Mouse (Mus musculus) embryonic facial prominence, embryonic 14.5 days (tissue): Measurements from ENCODE around the gene Abcc8. TPM values are rescaled to one million over a fixed set of nuclear protein-coding genes. Genes with fewer than 3 reads are reported as not detected.

Experiments
- ATAC-seq: fragments of 200-750 bp; cut with Nextera tagmentation; 2 replicates; pipeline ENCODE4 v1.8.0; 2017; ENCODE audit warnings: low read depth, moderate number of reproducible peaks, moderate TSS enrichment
- DNase-seq: peaks from one replicate; pipeline ENCODE4 v3.0.0-alpha.2; 2015; ENCODE audit warnings: low spot score
- H3K27ac ChIP-seq: fragments of 300-500 bp; sonication (generic); replicated peaks from 2 replicates; pipeline ENCODE4 v1.5.1; 2014; ENCODE audit warnings: low read depth, mild to moderate bottlenecking, low read length, moderate library complexity
- H3K27me3 ChIP-seq: fragments of 300-500 bp; sonication (generic); replicated peaks from 2 replicates; pipeline ENCODE4 v1.6.1; 2014; ENCODE audit warnings: low read length; ENCODE audit not compliant: control insufficient read depth, insufficient read depth
- H3K36me3 ChIP-seq: fragments of 300-500 bp; sonication (generic); 2 replicates; pipeline ENCODE4 v1.6.1; 2014; ENCODE audit warnings: low read length, mixed read lengths; ENCODE audit not compliant: control insufficient read depth, insufficient read depth
- H3K4me1 ChIP-seq: fragments of 300-500 bp; sonication (generic); 2 replicates; pipeline ENCODE4 v1.6.1; 2014; ENCODE audit warnings: antibody characterized with exemption, low read length; ENCODE audit not compliant: control insufficient read depth, insufficient read depth
- H3K4me2 ChIP-seq: fragments of 300-500 bp; sonication (generic); 2 replicates; pipeline ENCODE4 v1.6.1; 2014; ENCODE audit warnings: low read depth, mild to moderate bottlenecking, low read length, moderate library complexity, mixed read lengths
- H3K4me3 ChIP-seq: fragments of 300-500 bp; sonication (generic); 2 replicates; pipeline ENCODE4 v1.5.1; 2014; ENCODE audit warnings: low read depth, mild to moderate bottlenecking, low read length
- H3K9ac ChIP-seq: fragments of 300-500 bp; sonication (generic); 2 replicates; pipeline ENCODE4 v1.6.1; 2014; ENCODE audit warnings: low read depth, mild to moderate bottlenecking, low read length, moderate library complexity, mixed read lengths
- H3K9me3 ChIP-seq: fragments of 300-500 bp; sonication (generic); 2 replicates; pipeline ENCODE4 v1.6.1; 2016; ENCODE audit warnings: low read length; ENCODE audit not compliant: control insufficient read depth
- WGBS: fragments of 180-500 bp; shearing (Covaris S2); extraction: QIAGEN DNeasy Blood & Tissue Kit; methylation state at CpG from one replicate; pipeline ENCODE4 v1.1.7; 2014; 5-methylcytosine and 5-hydroxymethylcytosine counted together
- polyA plus RNA-seq: library from polyadenylated mRNA; unstranded; fragments of >200 nt; fragmentation: Nextera tagmentation; extraction: Ambion mirVana; gene quantifications from 2 replicates; pipeline ENCODE4 v1.2.1, GENCODE M21; 2014

The Abcc8 gene
- polyA plus RNA-seq, 1 experiment from 2014 or later = 2.8 TPM

GRCm38 (mm10) chr7:46077675-46078074, 102.2 kb downstream of the Abcc8 start:
- H3K36me3 ChIP-seq = peaks cover 99% of the 10 kb centered on the region
- WGBS = 80% methylated on average over 12 of the region's 12 CpGs
- H3K4me2 ChIP-seq = no peak overlapping the region
- no peaks in the 10 kb centered on the region for H3K4me1 ChIP-seq
- no peaks in the 10 kb centered on the region for H3K27me3 ChIP-seq
- no peaks in the 10 kb centered on the region for H3K9me3 ChIP-seq
- ATAC-seq = 0 out of 2 replicates have a peak, but pooled peaks have one; percentile 22
- peak; percentile 8 for DNase-seq
- no peak overlapping the region for H3K27ac ChIP-seq
- H3K4me3 ChIP-seq = no peak overlapping the region
- H3K9ac ChIP-seq = no peak overlapping the region

DNA sequence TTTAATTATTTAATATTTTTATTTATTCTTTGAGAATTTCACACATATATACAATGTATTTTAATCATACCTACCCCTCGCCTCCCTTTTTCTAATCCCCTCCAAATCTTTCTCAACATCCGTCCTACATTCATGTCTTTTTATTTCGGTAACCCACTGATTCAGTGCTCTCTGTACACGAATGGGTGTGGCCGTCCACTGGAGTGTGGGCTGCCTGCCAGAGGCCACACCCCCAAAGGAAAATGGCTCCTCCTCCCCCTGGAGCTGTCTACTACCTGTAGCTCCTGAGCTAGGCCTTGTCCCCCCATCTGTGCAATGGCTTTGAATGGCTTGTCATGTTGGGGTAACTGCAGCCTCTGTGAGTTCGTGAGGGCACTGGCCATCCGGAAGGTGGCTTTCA, 103.0 kb downstream of the Abcc8 start:
- DNase-seq = no peak
- H3K4me3 ChIP-seq = no peak overlapping the region
- 84% methylated on average over 7 of the region's 7 CpGs for WGBS
- H3K4me1 ChIP-seq = no peaks in the 10 kb centered on the region
- no peak overlapping the region for H3K9ac ChIP-seq
- H3K9me3 ChIP-seq = no peaks in the 10 kb centered on the region
- no peak overlapping the region for H3K4me2 ChIP-seq
- no peak overlapping the region for H3K27ac ChIP-seq
- peaks cover 99% of the 10 kb centered on the region for H3K36me3 ChIP-seq
- H3K27me3 ChIP-seq = no peaks in the 10 kb centered on the region
- ATAC-seq = no peak

DNA sequence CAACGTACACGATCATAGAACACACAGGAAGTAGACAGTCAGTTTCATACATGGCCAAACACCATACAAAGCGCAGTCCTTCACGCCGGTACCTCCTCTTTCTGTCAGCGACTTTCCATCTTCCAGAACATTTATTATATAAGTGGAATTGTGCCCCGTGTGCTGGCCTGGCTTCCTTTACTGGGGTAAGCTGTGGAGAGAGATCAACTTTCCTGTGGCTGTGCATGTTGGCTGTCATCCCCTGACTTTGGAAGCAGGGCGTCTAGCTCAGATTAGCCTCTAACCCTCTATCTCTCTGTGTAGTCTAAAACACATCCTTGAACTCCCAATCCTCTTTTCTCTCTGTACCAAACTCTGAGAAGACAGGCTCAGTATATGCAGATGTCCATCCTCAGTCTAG, 111.0 kb downstream of the Abcc8 start:
- peaks cover 85% of the 10 kb centered on the region for H3K36me3 ChIP-seq

DNA sequence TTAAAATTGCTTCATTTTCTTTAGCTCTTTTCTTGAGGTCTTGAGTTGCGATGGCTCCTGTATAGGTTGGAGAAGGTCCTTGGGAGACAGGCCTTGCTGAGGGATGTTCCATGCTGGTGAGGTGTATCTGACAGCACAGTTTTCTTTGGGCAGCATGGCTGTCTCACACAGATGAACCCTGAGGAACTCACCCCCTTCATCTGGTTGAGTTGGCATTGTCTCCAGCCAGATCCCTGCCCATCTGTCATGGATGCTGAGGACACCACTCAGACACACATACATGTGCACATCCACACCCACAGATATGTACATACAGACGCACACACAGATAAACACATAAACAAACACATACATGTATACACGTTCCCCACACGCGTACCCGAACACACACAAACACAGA, 116.5 kb downstream of the Abcc8 start:
- Histone ChIP-seq H3K4me2 (no peak overlapping the region), H3K36me3 (peaks cover 80% of the 10 kb centered on the region), H3K4me3 (no peak overlapping the region), H3K4me1 (no peaks in the 10 kb centered on the region), H3K27me3 (no peaks in the 10 kb centered on the region), H3K27ac (no peak overlapping the region), H3K9ac (no peak overlapping the region), H3K9me3 (no peaks in the 10 kb centered on the region)
- 91% methylated on average over 6 of the region's 6 CpGs for WGBS
- DNase-seq = no peak
- ATAC-seq = no peak

More for the DNA sequence above, 111.0 kb downstream of the Abcc8 start:
- Histone ChIP-seq H3K4me3 (no peak overlapping the region), H3K27me3 (no peaks in the 10 kb centered on the region), H3K4me1 (no peaks in the 10 kb centered on the region), H3K9ac (no peak overlapping the region), H3K9me3 (no peaks in the 10 kb centered on the region), H3K4me2 (no peak overlapping the region), H3K27ac (no peak overlapping the region)
- 96% methylated on average over 8 of the region's 8 CpGs for WGBS
- DNase-seq = no peak
- no peak for ATAC-seq

DNA sequence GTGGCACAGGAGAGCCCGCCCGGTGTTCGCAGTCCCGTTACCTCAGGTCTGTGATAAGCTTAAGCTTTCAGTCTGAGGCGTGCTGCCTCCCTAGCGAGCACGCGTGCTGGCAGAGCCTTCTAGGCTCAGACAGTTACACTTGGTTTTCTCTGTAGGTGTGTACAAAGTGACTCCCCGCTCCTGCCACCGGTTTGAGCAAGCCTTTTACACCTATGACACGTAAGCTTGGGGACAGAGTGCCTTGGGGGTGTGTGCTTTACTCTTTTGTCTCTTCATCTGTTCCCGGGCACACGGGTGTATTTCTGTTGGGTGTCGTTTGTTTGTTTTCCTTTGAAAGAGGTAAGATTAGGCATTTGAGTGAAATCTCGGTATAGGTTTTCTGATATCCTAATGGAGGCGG, 118.2 kb downstream of the Abcc8 start:
- Histone ChIP-seq H3K4me2 (no peak overlapping the region), H3K36me3 (peaks cover 90% of the 10 kb centered on the region), H3K9me3 (no peaks in the 10 kb centered on the region), H3K27ac (no peak overlapping the region), H3K9ac (no peak overlapping the region), H3K4me3 (no peak overlapping the region), H3K4me1 (no peaks in the 10 kb centered on the region), H3K27me3 (no peaks in the 10 kb centered on the region)
- WGBS = 96% methylated on average over 16 of the region's 16 CpGs
- no peak for ATAC-seq
- DNase-seq = no peak

DNA sequence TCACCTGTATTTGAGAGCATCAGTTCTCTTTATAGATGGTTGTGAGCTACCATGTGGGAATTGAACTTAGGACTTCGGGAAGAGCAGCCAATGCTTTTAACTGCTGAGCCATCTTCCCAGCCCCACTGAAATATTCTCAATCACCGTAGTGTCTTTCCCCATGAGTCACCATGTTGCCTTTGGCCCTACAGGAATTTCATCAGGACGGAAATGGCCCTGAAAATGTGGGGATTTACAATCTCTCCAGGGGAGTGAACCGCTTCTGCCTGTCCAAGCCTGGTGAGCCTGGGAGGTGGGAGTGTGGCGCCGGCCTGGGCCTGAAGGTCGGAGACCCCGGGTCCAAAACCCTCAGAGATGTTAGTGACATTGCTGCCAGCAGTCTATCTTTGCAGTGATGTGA, 119.1 kb downstream of the Abcc8 start:
- H3K36me3 ChIP-seq = peaks cover 91% of the 10 kb centered on the region

GRCm38 (mm10) chr7:46058882-46059281, 121.0 kb downstream of the Abcc8 start:
- Histone ChIP-seq H3K27me3 (no peaks in the 10 kb centered on the region), H3K4me2 (no peak overlapping the region), H3K36me3 (peaks cover 92% of the 10 kb centered on the region), H3K9me3 (no peaks in the 10 kb centered on the region), H3K27ac (no peak overlapping the region), H3K9ac (no peak overlapping the region), H3K4me3 (no peak overlapping the region), H3K4me1 (no peaks in the 10 kb centered on the region)
- ATAC-seq (no peak), DNase-seq (no peak)
- WGBS = 87% methylated on average over 6 of the region's 11 CpGs

More for the DNA sequence above, 119.1 kb downstream of the Abcc8 start:
- Histone ChIP-seq H3K4me3 (no peak overlapping the region), H3K27me3 (no peaks in the 10 kb centered on the region), H3K4me2 (no peak overlapping the region), H3K4me1 (no peaks in the 10 kb centered on the region), H3K9ac (no peak overlapping the region), H3K9me3 (no peaks in the 10 kb centered on the region), H3K27ac (no peak overlapping the region)
- ATAC-seq (no peak), DNase-seq (no peak)
- 93% methylated on average over 8 of the region's 8 CpGs for WGBS

Other genes with a start within 250 kb of the Abcc8 start
- 0.39 and 0.64 TPM in 2 replicates for gene Abcc6, start 149.7 kb downstream of the Abcc8 start, polyA plus RNA-seq
- 25.7 and 27.8 TPM in 2 replicates for gene Nomo1, start 146.3 kb downstream of the Abcc8 start, polyA plus RNA-seq
- gene Kcnj11, start 79.3 kb downstream of the Abcc8 start, polyA plus RNA-seq = 0.47 and 0.61 TPM in 2 replicates
- 0.68 and 1.1 TPM in 2 replicates for gene Ush1c, start 58.5 kb upstream of the Abcc8 start, polyA plus RNA-seq
- gene Otog, start 61.0 kb upstream of the Abcc8 start, polyA plus RNA-seq = 2.3 and 2.4 TPM in 2 replicates
- gene Myod1, start 196.4 kb upstream of the Abcc8 start, polyA plus RNA-seq = 46.5 and 50.7 TPM in 2 replicates
- 0.69 and 1.1 TPM in 2 replicates for gene Kcnc1, start 216.5 kb upstream of the Abcc8 start, polyA plus RNA-seq